Mouse (Mus musculus) 3134 (cell line): Measurements from ENCODE around the gene Sema6c.
A peak's percentile ranks its signal among the peaks of the same experiment; 100 is the strongest.

ENCODE experiments used
- DNase-seq: peaks from one replicate; pipeline ENCODE4 v3.0.0-alpha.2; 2011; ENCODE audit warnings: low spot score; ENCODE audit not compliant: insufficient read length; ENCODE audit errors: extremely low read depth

Gene Sema6c

DNA sequence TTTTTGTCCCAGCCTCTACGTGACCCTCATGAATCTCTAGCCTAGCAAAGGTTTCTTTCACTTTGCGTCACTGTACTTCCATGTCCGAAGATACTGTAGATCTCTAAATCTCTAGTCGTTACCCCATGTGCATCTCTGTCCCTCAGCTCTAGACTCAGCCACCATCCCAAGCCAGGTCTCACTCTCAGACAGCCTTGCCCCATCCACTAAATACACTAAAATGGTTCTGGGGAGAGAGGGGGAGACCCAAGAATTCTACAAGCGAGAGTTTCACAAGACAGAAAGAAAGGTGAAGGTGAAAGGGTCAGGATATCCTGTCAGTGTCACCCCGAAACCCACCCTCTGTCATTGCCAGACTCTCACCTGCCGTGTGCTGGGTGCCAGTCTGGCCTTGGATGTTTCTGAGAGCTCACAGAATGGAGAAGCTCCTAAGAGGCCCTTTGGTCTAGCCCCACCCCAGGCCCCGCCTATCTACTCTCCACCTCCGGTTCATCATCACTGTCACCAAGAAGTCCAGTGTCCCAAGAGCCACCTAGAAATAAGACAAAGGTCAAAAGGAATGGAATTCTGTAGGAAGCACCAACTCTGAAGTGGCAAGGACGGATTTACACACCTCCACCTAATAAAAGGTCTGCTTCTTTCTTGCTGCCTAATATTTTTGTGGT, 18.2 kb upstream of the Sema6c start, which contains the start of gene Tnfaip8l2:
Gene Tnfaip8l2, minus strand, starts transcription at position 409 of the 665 bp plus-strand sequence.
- DNase-seq, result no peak

- peak; percentile 45 for DNase-seq
Observed at GRCm38 (mm10) chr3:95142617-95143011, 17.6 kb upstream of the Sema6c start.

- DNase-seq, result no peak
Observed at GRCm38 (mm10) chr3:95147924-95148323, 12.3 kb upstream of the Sema6c start.

DNA sequence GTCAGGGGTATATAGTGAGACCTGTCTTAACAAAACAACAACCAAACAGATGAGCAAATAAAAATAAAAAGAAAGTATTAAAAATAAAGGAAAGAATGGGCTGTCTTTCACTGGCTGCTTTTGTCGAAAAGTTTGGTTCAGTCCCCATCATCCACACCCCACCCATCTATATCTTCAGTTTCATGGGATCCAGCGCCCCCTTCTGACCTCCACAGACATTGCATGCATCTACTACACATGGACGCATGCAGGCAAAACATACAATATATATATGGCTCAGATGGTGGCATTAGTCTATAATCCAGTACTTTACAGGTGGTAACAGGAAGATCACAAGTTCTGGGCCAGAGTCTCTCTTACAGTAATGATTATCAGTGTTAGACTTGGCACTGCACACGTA, 6.4 kb upstream of the Sema6c start:
- no peak for DNase-seq

- DNase-seq, result no peak
Observed at GRCm38 (mm10) chr3:95159511-95159986, 708 bp upstream of the Sema6c start.

DNA sequence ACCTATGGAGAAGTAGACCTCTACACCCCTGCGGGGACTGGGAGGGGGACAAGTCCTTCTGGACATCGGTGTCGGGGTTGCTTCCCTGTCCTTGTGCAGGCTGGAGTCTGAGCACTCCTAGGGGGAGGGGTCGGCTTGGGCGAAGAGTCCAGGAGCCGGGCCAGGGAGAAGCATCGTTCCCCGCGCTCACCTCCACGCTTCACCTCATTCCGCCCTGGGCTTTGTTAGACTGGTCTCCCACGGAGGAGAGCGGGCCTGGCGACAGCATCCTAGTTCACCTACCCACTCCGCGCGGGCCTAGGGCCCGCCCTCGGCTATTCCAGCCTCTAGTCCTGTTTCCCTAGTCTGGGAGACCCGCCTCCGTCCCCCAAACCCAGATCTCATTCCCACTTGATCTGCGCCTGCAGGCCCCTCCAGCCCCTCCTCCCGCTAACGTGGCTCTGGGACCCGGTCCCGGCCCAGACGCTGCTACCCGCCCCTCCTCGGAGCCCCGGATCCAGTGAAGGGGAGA, 839 bp downstream of the Sema6c start:
- no peak for DNase-seq

- no peak for DNase-seq
Observed at GRCm38 (mm10) chr3:95161618-95162344, 1.5 kb downstream of the Sema6c start.

DNA sequence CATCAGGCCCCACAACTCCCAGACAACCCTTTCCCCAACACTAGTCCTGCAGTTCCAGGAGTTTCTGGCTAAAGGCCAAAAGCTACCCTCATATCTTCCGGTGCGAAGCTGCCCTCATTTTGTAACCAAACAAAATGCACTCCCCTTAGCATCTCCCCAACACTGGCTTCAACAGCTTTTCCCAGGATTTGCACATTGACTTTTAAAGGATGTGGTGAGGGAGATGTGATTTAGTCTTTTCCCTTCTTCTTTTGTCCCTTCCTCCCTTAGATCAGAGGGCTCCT, 2.0 kb downstream of the Sema6c start:
- DNase-seq, result no peak

DNA sequence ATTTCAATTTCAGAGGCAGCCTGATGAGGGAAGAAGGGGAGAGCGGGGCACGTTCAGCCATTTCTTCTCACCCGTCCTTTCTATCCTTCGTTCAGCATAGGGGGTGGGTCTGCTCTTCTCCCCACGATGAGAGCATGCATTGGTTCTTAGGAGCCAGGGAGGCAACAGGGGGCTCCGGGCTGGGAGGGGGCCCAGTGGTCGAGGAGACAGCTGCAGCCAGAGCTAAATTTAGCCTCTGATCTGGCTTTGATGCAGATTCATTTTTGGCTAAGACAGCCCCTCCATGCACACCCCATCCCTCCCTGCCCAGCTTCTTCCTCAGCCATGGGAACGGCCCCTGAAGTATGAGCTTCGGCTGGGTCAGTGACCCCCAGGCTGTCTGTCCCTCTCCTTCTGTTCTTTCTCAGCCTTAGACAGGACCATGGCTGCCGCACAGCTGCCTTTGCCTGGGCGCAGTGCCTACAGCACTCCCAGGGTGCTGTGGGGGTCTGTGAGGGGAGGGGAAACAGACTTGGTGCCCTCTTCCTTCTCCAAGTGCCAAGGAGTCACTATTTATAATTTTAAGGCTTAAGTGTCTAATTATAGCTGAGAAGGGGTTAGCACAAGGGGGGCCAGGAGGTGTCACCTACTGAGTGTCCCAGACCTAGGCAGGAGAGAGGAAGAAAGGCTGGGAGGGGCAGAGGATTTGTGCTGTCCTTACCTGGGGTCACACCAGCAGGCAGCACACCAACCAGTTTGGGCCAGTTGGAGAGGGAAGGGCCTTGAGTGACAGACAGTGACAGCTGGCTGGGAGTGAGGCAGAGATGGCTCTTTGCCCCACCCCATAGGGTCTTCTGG, 3.4 kb downstream of the Sema6c start:
- no peak for DNase-seq

DNA sequence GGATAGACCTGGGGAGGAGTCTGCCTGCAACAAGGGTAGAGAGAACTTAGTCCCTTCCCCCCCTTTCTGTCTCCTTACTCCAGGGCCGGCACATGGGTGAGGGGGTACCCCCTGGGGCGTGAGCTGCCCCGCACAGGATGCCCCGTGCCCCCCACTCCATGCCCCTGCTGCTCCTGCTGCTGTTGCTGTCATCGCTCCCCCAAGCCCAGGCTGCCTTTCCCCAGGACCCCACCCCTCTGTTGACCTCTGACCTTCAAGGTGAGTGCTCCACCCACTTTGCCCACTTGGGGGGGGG, 3.9 kb downstream of the Sema6c start:
- DNase-seq, result no peak

DNA sequence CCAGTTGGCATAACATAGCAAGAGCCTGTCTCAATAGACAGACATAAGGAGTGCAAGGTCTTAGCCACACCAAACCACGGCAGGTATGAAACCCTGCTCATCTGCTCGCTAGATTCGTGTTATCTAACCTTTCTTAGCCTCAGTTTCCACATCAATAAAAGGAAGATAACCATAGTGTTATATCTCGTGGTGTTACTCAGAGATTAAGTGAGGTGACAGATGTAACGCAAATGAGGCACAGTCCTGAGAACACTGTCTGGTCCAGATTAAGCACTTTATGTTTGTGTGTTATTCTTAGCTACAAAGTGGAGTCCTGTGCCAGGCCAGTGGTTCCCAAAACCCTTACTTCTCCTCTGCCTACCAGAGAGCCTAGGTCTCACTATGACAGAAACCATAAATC, 4.6 kb downstream of the Sema6c start:
- DNase-seq, result no peak

- DNase-seq, result no peak
Observed at GRCm38 (mm10) chr3:95169996-95170395, 9.7 kb downstream of the Sema6c start.

GRCm38 (mm10) chr3:95171105-95171504, 10.8 kb downstream of the Sema6c start:
- no peak for DNase-seq

- DNase-seq, result no peak
Observed at GRCm38 (mm10) chr3:95172526-95173255, 12.4 kb downstream of the Sema6c start.

GRCm38 (mm10) chr3:95173256-95173949, 13.1 kb downstream of the Sema6c start:
- DNase-seq, result no peak

GRCm38 (mm10) chr3:95174011-95174592, 13.8 kb downstream of the Sema6c start:
- DNase-seq, result no peak

DNA sequence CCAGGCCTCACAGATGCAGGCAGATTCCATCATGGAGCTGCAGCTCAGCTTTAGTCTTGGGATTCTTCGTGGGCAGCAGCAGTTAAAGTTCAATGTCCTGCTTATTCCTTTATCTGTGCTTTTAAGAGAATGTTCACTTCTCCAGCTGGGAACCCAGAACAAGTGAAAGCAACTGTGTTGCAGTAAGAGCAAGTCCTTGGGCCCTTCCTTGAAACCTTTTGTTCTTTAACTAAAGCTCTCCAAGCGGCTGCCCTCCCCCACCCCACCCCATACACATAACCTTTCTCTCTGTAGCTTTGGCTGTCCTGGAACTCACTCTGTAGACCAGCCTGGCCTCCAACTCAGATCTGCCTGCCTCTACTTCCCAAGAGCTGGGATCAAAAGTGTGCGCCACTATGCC, 16.2 kb downstream of the Sema6c start:
- DNase-seq, result no peak

GRCm38 (mm10) chr3:95177583-95177982, 17.3 kb downstream of the Sema6c start:
- DNase-seq, result no peak

- DNase-seq, result no peak
Observed at GRCm38 (mm10) chr3:95178948-95179347, 18.7 kb downstream of the Sema6c start.

GRCm38 (mm10) chr3:95179890-95180289, 19.6 kb downstream of the Sema6c start:
- DNase-seq, result no peak
